Mouse (Mus musculus) spleen, adult 2 months (tissue): ENCODE results near the gene Ispd.

ENCODE experiments used
- CTCF ChIP-seq: fragments of 200-500 bp; IDR thresholded peaks from 2 replicates; pipeline ENCODE4 v1.5.1; 2011; ENCODE audit warnings: mild to moderate bottlenecking, inconsistent platforms; ENCODE audit not compliant: insufficient read depth, insufficient read length, insufficient replicate concordance; ENCODE audit errors: extremely low read depth
- POLR2A ChIP-seq: fragments of 200-500 bp; IDR thresholded peaks from 2 replicates; pipeline ENCODE4 v1.6.1; 2011; ENCODE audit warnings: low read depth, low read length, inconsistent platforms

GRCm38 (mm10) chr12:36344131-36344530 lies 37.1 kb upstream of the Ispd start:
- TF ChIP-seq POLR2A (no peak), CTCF (no peak)
